Mouse (Mus musculus) limb, embryonic 14.5 days (tissue): ENCODE results near the gene Catsper4. TPM values are rescaled to one million over a fixed set of nuclear protein-coding genes. Genes with fewer than 3 reads are reported as not detected.

Experiments
- ATAC-seq: fragments of 200-750 bp; cut with Nextera tagmentation; 2 replicates; pipeline ENCODE4 v1.8.0; 2017; ENCODE audit warnings: low read depth, moderate number of reproducible peaks, moderate TSS enrichment; ENCODE audit not compliant: low FRiP score
- DNase-seq: peaks from one replicate; pipeline ENCODE4 v3.0.0-alpha.2; 2015; ENCODE audit warnings: low spot score
- H3K27ac ChIP-seq: fragments of 300-500 bp; sonication (generic); replicated peaks from 2 replicates; pipeline ENCODE4 v1.5.1; 2014; ENCODE audit warnings: low read depth, mild to moderate bottlenecking, low read length, moderate library complexity, mixed read lengths
- H3K27me3 ChIP-seq: fragments of 300-500 bp; sonication (generic); 2 replicates; pipeline ENCODE4 v1.6.1; 2014; ENCODE audit warnings: low read length, mixed read lengths; ENCODE audit not compliant: control insufficient read depth, insufficient read depth
- H3K36me3 ChIP-seq: fragments of 300-500 bp; sonication (generic); 2 replicates; pipeline ENCODE4 v1.6.1; 2014; ENCODE audit warnings: mild to moderate bottlenecking, low read length, moderate library complexity, mixed read lengths; ENCODE audit not compliant: control insufficient read depth, insufficient read depth
- H3K4me1 ChIP-seq: fragments of 300-500 bp; sonication (generic); 2 replicates; pipeline ENCODE4 v1.6.1; 2014; ENCODE audit warnings: antibody characterized with exemption, low read length, mixed read lengths; ENCODE audit not compliant: control insufficient read depth, insufficient read depth
- H3K4me2 ChIP-seq: fragments of 300-500 bp; sonication (generic); replicated peaks from 2 replicates; pipeline ENCODE4 v1.6.1; 2014; ENCODE audit warnings: low read depth, mild to moderate bottlenecking, low read length, moderate library complexity; ENCODE audit not compliant: severe bottlenecking
- H3K4me3 ChIP-seq: fragments of 300-500 bp; sonication (generic); replicated peaks from 2 replicates; pipeline ENCODE4 v1.5.1; 2014; ENCODE audit warnings: low read length
- H3K9ac ChIP-seq: fragments of 300-500 bp; sonication (generic); 2 replicates; pipeline ENCODE4 v1.6.1; 2014; ENCODE audit warnings: mild to moderate bottlenecking, low read depth, low read length, moderate library complexity; ENCODE audit not compliant: severe bottlenecking
- H3K9me3 ChIP-seq: fragments of 300-500 bp; sonication (generic); 2 replicates; pipeline ENCODE4 v1.6.1; 2016; ENCODE audit warnings: low read length; ENCODE audit not compliant: control insufficient read depth
- POLR2A ChIP-seq: fragments of 200-500 bp; IDR thresholded peaks from 2 replicates; pipeline ENCODE4 v1.8.0; 2012; ENCODE audit warnings: inconsistent platforms, mild to moderate bottlenecking, moderate library complexity, borderline replicate concordance; ENCODE audit not compliant: insufficient read depth, insufficient read length; ENCODE audit errors: extremely low read depth
- WGBS: fragments of 180-500 bp; shearing (Covaris S2); extraction: QIAGEN DNeasy Blood & Tissue Kit; methylation state at CpG from one replicate; pipeline ENCODE4 v1.1.7; 2014; 5-methylcytosine and 5-hydroxymethylcytosine counted together
- polyA plus RNA-seq, 2 experiments: library from polyadenylated mRNA; depleted of rRNA in 1 of 2; stranded (reverse) in 1 of 2; unstranded in 1 of 2; fragments of >200 nt; fragmentation: Nextera tagmentation in 1 of 2; extraction: Ambion mirVana in 1 of 2; gene quantifications; 2 replicates each; pipeline versions ENCODE4 v1.2.1 to v1.2.3; 2012 to 2014

The Catsper4 gene
- polyA plus RNA-seq, 2 experiments: 0.16 TPM; not detected in 1

DNA sequence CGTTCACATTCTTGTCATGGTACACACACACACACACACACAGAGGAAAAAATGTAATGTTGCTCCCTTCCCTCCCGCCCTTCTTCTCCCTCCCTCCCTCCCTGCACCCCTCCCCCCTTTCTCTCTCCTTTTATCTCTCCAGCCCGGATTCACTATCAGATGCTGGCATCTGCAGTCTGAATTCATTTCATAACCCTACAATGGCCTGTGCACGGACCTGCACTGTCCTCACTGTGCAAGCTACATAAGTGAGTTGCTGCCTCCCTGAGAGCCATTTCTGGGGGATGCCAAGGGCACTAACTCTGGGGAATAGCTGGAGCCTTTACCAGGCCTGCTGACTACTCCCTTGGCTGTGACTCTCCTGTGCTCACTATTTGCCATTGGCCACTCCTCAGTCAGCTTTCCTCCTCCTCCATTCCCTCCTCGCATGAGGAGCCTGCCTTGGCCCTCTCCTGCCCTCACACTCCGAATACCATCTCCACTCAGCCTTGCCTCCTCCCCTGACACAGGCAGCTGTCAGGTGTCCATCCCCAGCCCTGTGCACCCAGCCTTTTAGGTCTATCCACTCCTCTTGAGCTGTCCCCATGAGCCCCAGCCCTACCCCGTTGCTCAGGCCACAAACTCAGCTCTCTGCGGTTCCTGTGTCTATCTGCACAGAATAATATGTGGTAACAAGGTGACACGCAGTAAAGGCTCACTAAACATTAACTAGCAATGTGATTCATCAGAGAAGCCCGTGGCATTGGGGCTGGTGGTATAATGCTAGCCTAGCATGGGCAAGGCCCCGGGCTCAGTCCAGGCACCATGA is 4.2 kb downstream of the Catsper4 start:
- no peaks in the 10 kb centered on the region for H3K36me3 ChIP-seq
- no peak overlapping the region for H3K4me3 ChIP-seq
- no peak overlapping the region for H3K27ac ChIP-seq
- H3K9me3 ChIP-seq: no peaks in the 10 kb centered on the region
- no peaks in the 10 kb centered on the region for H3K27me3 ChIP-seq
- no peak for ATAC-seq
- no peak overlapping the region for H3K4me2 ChIP-seq
- H3K9ac ChIP-seq: no peak overlapping the region
- no peak for TF ChIP-seq POLR2A
- H3K4me1 ChIP-seq: no peaks in the 10 kb centered on the region
- WGBS: 61% methylated on average over 11 of the region's 11 CpGs
- DNase-seq: no peak

DNA sequence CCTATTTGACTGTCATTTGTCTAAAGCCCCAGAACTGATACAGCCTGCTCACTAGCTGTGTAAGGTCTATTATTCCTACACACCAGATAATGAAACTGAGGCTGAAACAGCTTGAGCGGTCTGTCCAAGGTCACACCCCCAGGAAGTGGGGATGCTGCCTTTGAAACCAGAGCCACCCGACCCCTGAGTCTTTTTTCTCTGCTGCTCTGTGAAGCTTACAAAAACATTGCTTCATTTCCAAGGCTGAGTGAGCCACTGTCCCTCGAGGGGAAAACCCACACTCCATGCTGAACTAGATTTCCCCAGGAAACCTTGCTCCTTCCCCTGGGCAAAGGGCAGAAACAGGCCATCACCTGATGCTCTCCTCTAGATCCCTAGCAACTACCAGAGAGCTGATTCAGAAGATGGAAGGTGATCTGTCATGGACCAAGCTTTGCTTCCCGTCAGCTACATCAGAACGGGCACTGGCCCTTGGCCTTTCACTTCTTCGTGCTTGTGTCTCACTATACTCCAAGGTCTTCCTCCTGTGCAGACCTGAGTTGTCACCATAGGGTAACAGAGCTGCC is 20.6 kb downstream of the Catsper4 start:
- Histone ChIP-seq H3K4me2 (no peak overlapping the region), H3K4me1 (no peaks in the 10 kb centered on the region), H3K27ac (no peak overlapping the region), H3K9ac (no peak overlapping the region), H3K36me3 (no peaks in the 10 kb centered on the region), H3K27me3 (no peaks in the 10 kb centered on the region), H3K9me3 (no peaks in the 10 kb centered on the region), H3K4me3 (no peak overlapping the region)
- DNase-seq: no peak
- no peak for TF ChIP-seq POLR2A
- 61% methylated on average over 6 of the region's 6 CpGs for WGBS
- ATAC-seq: no peak

DNA sequence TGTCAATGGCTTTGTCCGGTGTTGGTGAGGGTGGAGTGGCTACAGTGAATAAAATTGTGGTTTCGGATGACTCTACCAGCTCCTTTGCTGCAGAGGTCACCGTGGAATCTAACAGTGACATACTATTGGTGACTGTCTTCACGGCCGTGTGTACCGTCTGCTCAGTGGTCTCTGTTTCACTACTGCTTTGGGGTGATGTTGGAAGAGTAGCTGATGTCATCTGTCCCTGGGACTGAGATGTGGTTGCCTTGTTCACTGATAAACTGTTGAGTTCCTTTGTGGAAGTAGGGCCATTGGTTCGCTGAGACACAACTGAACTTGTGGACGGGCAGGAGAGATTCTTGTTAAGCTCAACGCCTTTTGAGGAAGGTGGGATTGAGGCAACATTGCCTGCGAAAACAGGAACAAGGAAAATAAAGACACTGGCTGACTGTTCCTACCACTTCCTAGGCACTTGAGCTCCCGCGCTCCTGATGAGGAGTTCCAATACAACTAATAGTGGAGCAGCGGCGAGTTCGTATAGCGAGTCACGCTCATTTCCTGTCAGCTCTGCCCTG is 23.8 kb downstream of the Catsper4 start:
- ATAC-seq: no peak
- no peaks in the 10 kb centered on the region for H3K9me3 ChIP-seq
- 81% methylated on average over 17 of the region's 17 CpGs for WGBS

DNA sequence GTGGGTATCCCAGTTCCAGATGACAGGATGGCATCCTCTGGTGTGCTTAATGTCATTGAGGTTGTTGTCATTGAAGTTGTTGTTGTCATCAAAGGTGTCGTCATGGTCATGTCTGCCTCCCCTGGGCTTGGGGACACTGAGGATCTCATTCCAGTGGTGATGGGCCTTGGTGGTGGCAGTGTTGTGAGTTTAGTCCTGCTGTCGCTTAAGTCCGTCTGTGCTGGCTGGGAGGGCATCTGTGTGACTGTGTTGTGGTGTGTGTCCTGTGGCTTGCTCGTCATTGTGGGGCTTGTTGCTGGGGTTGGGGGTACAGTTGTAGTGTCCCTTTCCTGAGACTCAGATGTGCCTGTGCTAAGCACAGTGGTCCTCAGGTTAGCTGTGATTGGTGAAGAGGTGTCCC is 24.3 kb downstream of the Catsper4 start, which contains the start of gene Gm7534:
TSS of gene Gm7534 (minus strand) at position 101 of the 400 bp plus-strand sequence.
- H3K4me3 ChIP-seq: no peak within 1 kb of the TSS
- H3K4me1 ChIP-seq: no peaks in the 10 kb centered on the region
- no peak within 1 kb of the TSS for H3K27ac ChIP-seq
- H3K9me3 ChIP-seq: no peaks in the 10 kb centered on the region
- TF ChIP-seq POLR2A: no peak
- no peak within 1 kb of the TSS for H3K4me2 ChIP-seq
- 87% methylated on average over 4 of the region's 4 CpGs for WGBS
- no peak for ATAC-seq
- DNase-seq: no peak
- H3K27me3 ChIP-seq: no peaks in the 10 kb centered on the region
- no peak within 1 kb of the TSS for H3K9ac ChIP-seq
- no peaks in the 10 kb centered on the region for H3K36me3 ChIP-seq

More for the DNA sequence above, 23.8 kb downstream of the Catsper4 start:
- Histone ChIP-seq H3K27me3 (no peaks in the 10 kb centered on the region), H3K4me1 (no peaks in the 10 kb centered on the region), H3K36me3 (no peaks in the 10 kb centered on the region), H3K4me3 (no peak overlapping the region), H3K9ac (no peak overlapping the region), H3K4me2 (no peak overlapping the region), H3K27ac (no peak overlapping the region)
- no peak for TF ChIP-seq POLR2A
- DNase-seq: no peak

DNA sequence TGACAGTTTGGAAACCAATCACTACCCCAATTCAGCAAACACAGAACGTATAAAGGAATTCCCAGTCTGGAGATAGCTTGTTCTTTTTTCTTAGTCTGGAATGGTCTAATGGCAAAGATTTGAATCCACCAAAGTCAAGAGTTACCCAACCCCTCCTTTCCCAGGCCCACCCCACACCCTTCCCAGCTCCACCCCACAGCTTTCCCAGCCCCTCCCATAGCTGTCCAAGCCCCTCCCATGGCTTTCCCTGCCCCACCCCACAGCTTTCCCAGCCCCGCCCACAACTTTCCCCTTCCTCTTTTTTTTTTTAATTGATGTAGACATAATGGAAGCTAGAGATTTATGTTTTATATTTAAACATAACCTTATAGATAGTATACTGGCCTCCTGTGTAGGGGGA is 27.8 kb downstream of the Catsper4 start:
- no peak for TF ChIP-seq POLR2A
- Histone ChIP-seq H3K9ac (no peak overlapping the region), H3K27me3 (no peaks in the 10 kb centered on the region), H3K36me3 (no peaks in the 10 kb centered on the region), H3K4me2 (no peak overlapping the region), H3K9me3 (no peaks in the 10 kb centered on the region), H3K27ac (no peak overlapping the region), H3K4me1 (no peaks in the 10 kb centered on the region), H3K4me3 (no peak overlapping the region)
- ATAC-seq: no peak
- no peak for DNase-seq
- WGBS: 76% methylated on average over 2 of the region's 2 CpGs
